Mouse (Mus musculus) cerebellum, adult 2 months (tissue): ENCODE results near the gene Rnf34. TPM values are rescaled to one million over a fixed set of nuclear protein-coding genes. Genes with fewer than 3 reads are reported as not detected.

Experiments
- DNase-seq, 2 experiments: peaks; one replicate each; pipeline ENCODE4 v3.0.0; 2021
- H3K27ac ChIP-seq: fragments of 200-500 bp; 2 replicates; pipeline ENCODE4 v1.5.1; 2012; ENCODE audit warnings: low read length, control low read depth, inconsistent platforms; ENCODE audit not compliant: insufficient read depth
- H3K27me3 ChIP-seq: fragments of 200-500 bp; 2 replicates; pipeline ENCODE4 v1.6.1; 2012; ENCODE audit warnings: inconsistent platforms, mild to moderate bottlenecking, low read length, moderate library complexity; ENCODE audit not compliant: control insufficient read depth, insufficient read depth
- H3K4me1 ChIP-seq: fragments of 200-500 bp; 2 replicates; pipeline ENCODE4 v1.6.1; 2011; ENCODE audit warnings: low read length; ENCODE audit not compliant: control insufficient read depth, insufficient read depth
- H3K4me3 ChIP-seq: fragments of 200-500 bp; replicated peaks from 2 replicates; pipeline ENCODE3; 2011; ENCODE audit warnings: mild to moderate bottlenecking, low read depth, low read length, control low read depth; ENCODE audit not compliant: insufficient read depth
- CTCF ChIP-seq: fragments of 200-500 bp; IDR thresholded peaks from 2 replicates; pipeline ENCODE4 v1.5.1; 2011; ENCODE audit warnings: low read depth, mild to moderate bottlenecking, control low read depth, low read length, moderate library complexity, borderline replicate concordance; ENCODE audit not compliant: insufficient read depth
- POLR2A ChIP-seq: fragments of 200-500 bp; IDR thresholded peaks from 2 replicates; pipeline ENCODE4 v1.6.1; 2011; ENCODE audit warnings: low read length, control low read depth, borderline replicate concordance; ENCODE audit not compliant: insufficient read depth
- WGBS: fragments of 180-500 bp; shearing (Covaris S2); methylation state at CpG from one replicate; pipeline ENCODE4 v1.1.7; 2018; 5-methylcytosine and 5-hydroxymethylcytosine counted together
- polyA plus RNA-seq: library from polyadenylated mRNA; depleted of rRNA; stranded (reverse); fragments of >200 nt; gene quantifications from 2 replicates; pipeline ENCODE4 v1.2.3, GENCODE M21; 2012; rRNA removed

Gene Rnf34
- 44.8 and 45.6 TPM in 2 replicates for polyA plus RNA-seq

- Histone ChIP-seq H3K27me3 (no peaks in the 10 kb centered on the region), H3K4me1 (peaks cover 5% of the 10 kb centered on the region; the same call in 1 of the 2 replicates), H3K27ac (peak within 1 kb of the TSS; percentile 75), H3K4me3 (peak within 1 kb of the TSS; percentile 88)
- DNase-seq = peak; percentile 96 to 99
- under 1% methylated on average over 59 of the region's 61 CpGs for WGBS
- no peak for TF ChIP-seq CTCF
- TF ChIP-seq POLR2A = peak; percentile 96
These were observed at the start of gene Rnf34 for GRCm38 (mm10) chr5:122849521-122850318. Gene Rnf34, plus strand, starts transcription at chr5:122850048.

- no peak overlapping the region; the same call in 1 of the 2 replicates for H3K27ac ChIP-seq
- no peak overlapping the region for H3K4me3 ChIP-seq
- H3K27me3 ChIP-seq = no peaks in the 10 kb centered on the region
- peaks cover 19% of the 10 kb centered on the region for H3K4me1 ChIP-seq
- 18% methylated on average over 13 of the region's 13 CpGs for WGBS
- TF ChIP-seq POLR2A (no peak), CTCF (no peak)
- DNase-seq = peak; percentile 79
These were observed 49.4 kb upstream of the Rnf34 start for GRCm38 (mm10) chr5:122800345-122801010.

- TF ChIP-seq CTCF = no peak
- no peak for TF ChIP-seq POLR2A
- peaks cover 19% of the 10 kb centered on the region for H3K4me1 ChIP-seq
- no peak overlapping the region for H3K4me3 ChIP-seq
- H3K27ac ChIP-seq = no peak overlapping the region
- DNase-seq = no peak
- no peaks in the 10 kb centered on the region for H3K27me3 ChIP-seq
- WGBS = 96% methylated on average over 8 of the region's 8 CpGs
These were observed 48.2 kb upstream of the Rnf34 start for GRCm38 (mm10) chr5:122801684-122802083.

GRCm38 (mm10) chr5:122802706-122803105 is 47.1 kb upstream of the Rnf34 start:
- H3K4me1 ChIP-seq = peaks cover 19% of the 10 kb centered on the region
- no peak overlapping the region for H3K4me3 ChIP-seq
- WGBS = 76% methylated on average over 9 of the region's 9 CpGs
- H3K27me3 ChIP-seq = no peaks in the 10 kb centered on the region
- TF ChIP-seq POLR2A = no peak
- no peak overlapping the region for H3K27ac ChIP-seq
- DNase-seq = no peak

GRCm38 (mm10) chr5:122805503-122805902 is 44.3 kb upstream of the Rnf34 start:
- DNase-seq = no peak
- Histone ChIP-seq H3K27me3 (no peaks in the 10 kb centered on the region), H3K4me1 (peaks cover 3% of the 10 kb centered on the region; the same call in 1 of the 2 replicates), H3K27ac (no peak overlapping the region), H3K4me3 (no peak overlapping the region)
- TF ChIP-seq CTCF = no peak
- 69% methylated on average over 3 of the region's 3 CpGs for WGBS

- no peak overlapping the region for H3K4me3 ChIP-seq
- no peaks in the 10 kb centered on the region for H3K27me3 ChIP-seq
- DNase-seq = peak; percentile 58 to 67
- WGBS = 83% methylated on average over 9 of the region's 9 CpGs
- TF ChIP-seq CTCF (peak; percentile 83), POLR2A (no peak)
- H3K4me1 ChIP-seq = no peaks in the 10 kb centered on the region
- H3K27ac ChIP-seq = no peak overlapping the region
These were observed 38.3 kb upstream of the Rnf34 start for GRCm38 (mm10) chr5:122811364-122812079.

GRCm38 (mm10) chr5:122812699-122813098 is 37.1 kb upstream of the Rnf34 start:
- WGBS = 68% methylated on average over 3 of the region's 3 CpGs
- H3K27me3 ChIP-seq = no peaks in the 10 kb centered on the region

More at GRCm38 (mm10) chr5:122812699-122813098, 37.1 kb upstream of the Rnf34 start:
- H3K4me1 ChIP-seq = no peaks in the 10 kb centered on the region
- H3K27ac ChIP-seq = no peak overlapping the region
- TF ChIP-seq POLR2A = no peak
- no peak for TF ChIP-seq CTCF
- DNase-seq = no peak
- H3K4me3 ChIP-seq = no peak overlapping the region
